Mouse (Mus musculus) large intestine, adult 2 months (tissue): ENCODE measurements around the gene Bzw2. TPM values are rescaled to one million over a fixed set of nuclear protein-coding genes. Genes with fewer than 3 reads are reported as not detected.

ENCODE experiments used
- DNase-seq: peaks from one replicate; pipeline ENCODE4 v3.0.0-alpha.2; 2012; ENCODE audit warnings: low read depth, low spot score
- WGBS: fragments of 180-500 bp; shearing (Covaris S2); methylation state at CpG from one replicate; pipeline ENCODE4 v1.1.7; 2018; 5-methylcytosine and 5-hydroxymethylcytosine counted together
- polyA plus RNA-seq: library from polyadenylated mRNA; depleted of rRNA; stranded (reverse); fragments of >200 nt; gene quantifications from 2 replicates; pipeline ENCODE4 v1.2.3, GENCODE M21; 2012; rRNA removed

Gene Bzw2
- 20.4 and 22.8 TPM in 2 replicates for polyA plus RNA-seq

- under 1% methylated on average over 26 of the region's 26 CpGs for WGBS
These were observed at the start of gene Bzw2 for GRCm38 (mm10) chr12:36157638-36158308. TSS of gene Bzw2 (minus strand) at chr12:36158080.

GRCm38 (mm10) chr12:36207072-36207799, 49.4 kb upstream of the Bzw2 start:
- DNase-seq = no peak
- 30% methylated on average over 9 of the region's 9 CpGs for WGBS

More at GRCm38 (mm10) chr12:36157638-36158308, at the start of gene Bzw2:
- peak; percentile 69 for DNase-seq

- WGBS = 28% methylated on average over 5 of the region's 5 CpGs
- DNase-seq = peak; percentile 8
These were observed 47.8 kb upstream of the Bzw2 start for GRCm38 (mm10) chr12:36205579-36206119.

- WGBS = 90% methylated on average over 7 of the region's 7 CpGs
- no peak for DNase-seq
These were observed 37.1 kb upstream of the Bzw2 start for GRCm38 (mm10) chr12:36194976-36195375.

GRCm38 (mm10) chr12:36190343-36190742, 32.5 kb upstream of the Bzw2 start:
- no peak for DNase-seq
- 76% methylated on average over 5 of the region's 5 CpGs for WGBS

- WGBS = 91% methylated on average over 3 of the region's 3 CpGs
- DNase-seq = no peak
These were observed 31.7 kb upstream of the Bzw2 start for GRCm38 (mm10) chr12:36189610-36190009.

GRCm38 (mm10) chr12:36187081-36187480, 29.2 kb upstream of the Bzw2 start:
- WGBS = 52% methylated on average over 6 of the region's 6 CpGs

GRCm38 (mm10) chr12:36182570-36182969, 24.7 kb upstream of the Bzw2 start:
- 85% methylated on average over 6 of the region's 6 CpGs for WGBS
- no peak for DNase-seq

More at GRCm38 (mm10) chr12:36187081-36187480, 29.2 kb upstream of the Bzw2 start:
- DNase-seq = peak; percentile 25

- 97% methylated on average over 5 of the region's 5 CpGs for WGBS
- DNase-seq = no peak
These were observed 19.3 kb upstream of the Bzw2 start for GRCm38 (mm10) chr12:36177227-36177626.

GRCm38 (mm10) chr12:36165299-36165698, 7.4 kb upstream of the Bzw2 start:
- 52% methylated on average over 1 of the region's 1 CpGs for WGBS
- DNase-seq = no peak

- no peak for DNase-seq
- WGBS = 54% methylated on average over 7 of the region's 7 CpGs
These were observed 6.4 kb upstream of the Bzw2 start for GRCm38 (mm10) chr12:36164126-36164791.

- under 1% methylated on average over 14 of the region's 14 CpGs for WGBS
- DNase-seq = no peak
These were observed 609 bp downstream of the Bzw2 start for GRCm38 (mm10) chr12:36157304-36157637.

GRCm38 (mm10) chr12:36156637-36157303, 1.1 kb downstream of the Bzw2 start, which contains the start of gene Ankmy2:
TSS of gene Ankmy2 (plus strand) at chr12:36157114.
- DNase-seq = peak; percentile 80
- under 1% methylated on average over 42 of the region's 42 CpGs for WGBS

GRCm38 (mm10) chr12:36156101-36156636, 1.7 kb downstream of the Bzw2 start:
- WGBS = under 1% methylated on average over 33 of the region's 33 CpGs
- no peak for DNase-seq

GRCm38 (mm10) chr12:36155141-36155641, 2.7 kb downstream of the Bzw2 start:
- 8% methylated on average over 8 of the region's 8 CpGs for WGBS
- DNase-seq = no peak

- no peak for DNase-seq
- WGBS = 79% methylated on average over 2 of the region's 2 CpGs
These were observed 7.1 kb downstream of the Bzw2 start for GRCm38 (mm10) chr12:36150737-36151136.

GRCm38 (mm10) chr12:36150265-36150664, 7.6 kb downstream of the Bzw2 start:
- WGBS = 82% methylated on average over 2 of the region's 2 CpGs
- DNase-seq = no peak

GRCm38 (mm10) chr12:36146230-36147011, 11.5 kb downstream of the Bzw2 start:
- no peak for DNase-seq
- WGBS = 75% methylated on average over 3 of the region's 3 CpGs
